Mouse (Mus musculus): ENCODE data around the gene Jrkl. TPM values are rescaled to one million over a fixed set of nuclear protein-coding genes. Genes with fewer than 3 reads are reported as not detected.

Gene Jrkl
- polyA plus RNA-seq (2014; fragmentation: Illumina TruSeq; extraction: RNeasy Lipid Tissue Mini Kit (QIAGEN cat#74804); ENCODE audit: insufficient read depth, low read depth, low replicate concordance), result 5.1 TPM

GRCm38 (mm10) chr9:13245481-13245880 lies at the start of gene Jrkl:
TSS of gene Jrkl (minus strand) at chr9:13245829.

GRCm38 (mm10) chr9:13246815-13247638 lies 1.4 kb upstream of the Jrkl start, which contains the start of gene Ccdc82:
TSS of gene Ccdc82 (plus strand) at chr9:13246955.

Other genes starting within 250 kb of the Jrkl start
- gene Ccdc82, start 1.1 kb upstream of the Jrkl start, polyA plus RNA-seq (2014; fragmentation: Illumina TruSeq; extraction: RNeasy Lipid Tissue Mini Kit (QIAGEN cat#74804); ENCODE audit: insufficient read depth, low read depth, low replicate concordance), result 15.7 TPM
- gene Maml2, start 52.1 kb upstream of the Jrkl start, polyA plus RNA-seq (2014; fragmentation: Illumina TruSeq; extraction: RNeasy Lipid Tissue Mini Kit (QIAGEN cat#74804); ENCODE audit: insufficient read depth, low read depth, low replicate concordance), result 5.0 TPM
- gene Gm17571, start 200.9 kb upstream of the Jrkl start, polyA plus RNA-seq (2014; fragmentation: Illumina TruSeq; extraction: RNeasy Lipid Tissue Mini Kit (QIAGEN cat#74804); ENCODE audit: insufficient read depth, low read depth, low replicate concordance), result not detected